Mouse (Mus musculus): Measurements from ENCODE around the gene Tppp2. TPM values are rescaled to one million over a fixed set of nuclear protein-coding genes. Genes with fewer than 3 reads are reported as not detected.

The Tppp2 gene
- total RNA-seq (2021): 1 to 10 TPM; 1.8 TPM
- long read RNA-seq, experiment 1, partial matches to known transcripts: 0 of 1 reads
- long read RNA-seq, experiment 1, other reads (novel, unspliced or antisense): 1 of 1 reads
- long read RNA-seq, experiment 2: 0 reads

DNA sequence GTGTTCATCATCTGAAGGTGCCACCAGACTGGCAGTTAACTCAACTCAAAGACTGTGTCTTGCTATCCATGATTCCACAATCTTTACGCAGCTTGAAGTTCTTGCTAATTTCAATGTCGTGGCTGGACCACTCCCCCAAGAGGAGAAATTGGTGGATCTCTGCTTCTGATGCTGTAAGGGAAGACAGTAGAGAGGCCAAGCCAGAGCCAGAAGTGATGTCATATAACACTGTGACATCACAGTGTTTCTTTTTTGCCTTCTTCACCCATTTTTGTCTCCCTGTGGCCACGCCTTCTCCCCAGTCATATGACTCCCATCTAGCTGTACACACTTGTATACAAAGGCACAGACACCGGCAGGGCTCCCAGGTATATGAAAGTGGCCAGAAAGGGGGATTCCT lies at the start of gene Tppp2:
Gene Tppp2, plus strand, starts transcription at position 301 of the 400 bp plus-strand sequence.
- DNase-seq: no peak
- no peak for TF ChIP-seq CTCF (IDR thresholded peaks at IDR 0.05)
- H3K4me3 ChIP-seq: peak within 1 kb of the TSS; percentile 74
- H3K27ac ChIP-seq: peak within 1 kb of the TSS; percentile 100
- intact Hi-C loops (cut with DNase I): no loop called here

DNA sequence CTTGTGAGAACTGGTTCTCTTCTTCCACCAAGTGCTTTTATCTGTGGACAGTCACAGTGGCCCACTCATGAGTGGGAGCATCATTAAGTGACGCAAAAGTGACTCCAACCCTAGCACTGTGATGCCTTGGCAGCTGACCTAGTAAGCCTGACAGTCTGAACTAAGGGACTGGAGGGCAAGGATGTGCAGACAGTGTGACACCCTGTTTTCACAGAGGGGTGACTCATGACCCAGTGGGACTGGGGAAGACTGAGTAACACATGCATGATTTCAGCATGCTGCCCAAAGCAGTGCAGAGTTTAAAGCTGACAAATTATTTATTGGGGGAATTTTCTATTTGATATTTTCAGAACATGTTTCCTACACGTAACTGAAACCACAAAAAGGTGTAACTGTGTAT lies 47.5 kb upstream of the Tppp2 start:
- Histone ChIP-seq H3K27ac (no peak overlapping the region), H3K4me3 (no peak overlapping the region)
- TF ChIP-seq CTCF (IDR thresholded peaks at IDR 0.05): no peak
- DNase-seq: no peak
- intact Hi-C loops (cut with DNase I): no loop called here

DNA sequence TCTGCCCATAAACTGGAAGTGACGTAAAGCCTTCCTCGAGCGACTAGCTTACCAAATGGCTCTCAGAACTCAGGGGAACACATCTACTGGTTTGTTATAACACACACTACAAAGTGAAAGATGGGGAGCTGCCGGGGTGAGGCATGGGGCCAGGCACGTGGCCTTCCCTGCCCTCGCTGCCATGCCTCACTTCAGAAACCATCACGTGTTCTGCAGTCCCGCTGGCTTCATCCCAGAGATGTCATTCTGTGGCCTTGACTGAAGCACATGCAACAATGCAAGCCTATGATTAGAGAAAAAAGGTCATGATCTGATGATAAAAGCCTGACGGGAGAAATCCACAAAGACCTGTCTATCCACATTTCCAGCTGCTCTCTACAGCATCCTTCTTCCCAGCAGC lies 46.5 kb upstream of the Tppp2 start:
- intact Hi-C loops (cut with DNase I): no loop called here
- no peak for DNase-seq
- TF ChIP-seq CTCF (IDR thresholded peaks at IDR 0.05): no peak
- no peak overlapping the region for H3K27ac ChIP-seq
- no peak overlapping the region for H3K4me3 ChIP-seq

DNA sequence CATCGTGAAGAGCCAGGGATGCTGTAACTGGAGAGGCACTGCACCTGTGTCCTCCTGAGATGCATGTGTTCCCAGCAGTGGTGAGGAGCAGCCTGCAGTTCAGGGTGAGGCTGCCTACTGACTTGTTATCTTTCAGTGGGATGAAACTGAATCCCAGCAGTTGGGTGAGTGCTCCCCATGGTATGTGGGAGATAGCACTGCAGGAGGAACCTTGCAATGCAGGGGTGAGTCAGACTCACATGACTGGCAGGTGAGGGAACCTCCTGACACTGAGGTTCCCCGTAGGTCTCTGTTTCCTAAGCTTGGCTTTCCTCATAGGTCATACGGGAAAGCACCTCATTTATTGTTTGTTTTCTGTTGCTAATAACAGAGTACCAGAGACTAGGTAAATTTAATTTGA lies 40.7 kb upstream of the Tppp2 start:
- Histone ChIP-seq H3K4me3 (no peak overlapping the region), H3K27ac (no peak overlapping the region)
- TF ChIP-seq CTCF (IDR thresholded peaks at IDR 0.05): no peak
- intact Hi-C loops (cut with DNase I): no loop called here
- no peak for DNase-seq

DNA sequence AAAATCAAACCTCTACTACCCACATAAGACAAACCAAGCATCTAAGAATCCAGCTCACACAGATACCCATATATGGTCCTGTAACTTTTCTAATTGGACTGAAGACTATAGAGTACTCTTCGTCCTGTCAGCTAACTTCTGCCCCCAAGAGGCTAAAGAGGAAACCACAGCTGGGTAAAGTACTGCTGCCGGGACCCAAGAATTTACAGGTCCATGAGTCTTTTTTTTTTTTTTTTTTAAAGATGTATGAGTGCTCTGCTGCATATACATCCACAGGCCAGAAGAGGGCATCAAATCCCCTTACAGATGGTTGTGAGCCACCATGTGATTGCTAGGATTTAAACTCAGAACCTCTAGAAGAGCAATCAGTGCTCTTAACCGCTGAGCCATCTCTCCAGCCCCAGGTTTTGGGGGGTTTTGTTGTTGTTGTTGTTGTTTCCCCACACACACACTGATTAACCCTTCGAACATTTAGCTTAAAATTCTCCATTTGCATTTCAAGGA lies 34.6 kb upstream of the Tppp2 start:
- Histone ChIP-seq H3K4me3 (peak overlapping the region; percentile 78), H3K27ac (peak overlapping the region; percentile 84)
- DNase-seq: peak; percentile 73
- intact Hi-C loops (cut with DNase I): loop anchor here (1.0 to 10.0 kb wide), 3 partner anchors 139 to 396 kb away; partner anchors contain the start of genes Hnrnpc, Rab2b, Tox4 and Zfp219
- peak; percentile 73 for TF ChIP-seq CTCF (IDR thresholded peaks at IDR 0.05)

DNA sequence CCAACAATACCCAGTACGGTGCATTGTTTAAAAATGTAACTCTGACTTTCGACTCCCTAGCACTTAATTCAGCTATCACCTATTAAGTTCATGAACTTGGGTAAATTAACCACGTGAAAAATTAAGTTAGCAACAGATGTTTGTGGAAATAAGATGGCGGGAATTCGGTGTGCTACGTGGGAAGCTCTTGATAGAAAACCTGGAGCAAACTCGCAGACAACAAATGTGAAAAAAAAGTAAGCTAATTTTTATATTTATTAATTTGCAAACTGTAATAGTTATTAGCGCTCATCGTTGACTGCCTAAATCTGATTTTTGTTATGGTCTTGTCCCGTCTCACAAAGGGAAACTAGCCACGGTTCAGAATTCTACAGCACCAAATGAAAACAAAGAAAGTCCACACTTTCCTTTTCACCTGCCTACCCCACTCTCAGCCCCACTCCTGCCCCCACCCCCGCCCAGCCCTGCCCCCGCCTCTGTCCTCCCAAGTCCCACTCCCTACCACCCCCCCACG lies 34.1 kb upstream of the Tppp2 start:
- TF ChIP-seq CTCF (IDR thresholded peaks at IDR 0.05): no peak
- no peak for DNase-seq
- Histone ChIP-seq H3K4me3 (peak overlapping the region; percentile 78), H3K27ac (peak overlapping the region; percentile 84)
- intact Hi-C loops (cut with DNase I): loop anchor here (1.0 to 10.0 kb wide), 3 partner anchors 138 to 395 kb away; partner anchors contain the start of genes Hnrnpc, Rab2b, Tox4 and Zfp219

DNA sequence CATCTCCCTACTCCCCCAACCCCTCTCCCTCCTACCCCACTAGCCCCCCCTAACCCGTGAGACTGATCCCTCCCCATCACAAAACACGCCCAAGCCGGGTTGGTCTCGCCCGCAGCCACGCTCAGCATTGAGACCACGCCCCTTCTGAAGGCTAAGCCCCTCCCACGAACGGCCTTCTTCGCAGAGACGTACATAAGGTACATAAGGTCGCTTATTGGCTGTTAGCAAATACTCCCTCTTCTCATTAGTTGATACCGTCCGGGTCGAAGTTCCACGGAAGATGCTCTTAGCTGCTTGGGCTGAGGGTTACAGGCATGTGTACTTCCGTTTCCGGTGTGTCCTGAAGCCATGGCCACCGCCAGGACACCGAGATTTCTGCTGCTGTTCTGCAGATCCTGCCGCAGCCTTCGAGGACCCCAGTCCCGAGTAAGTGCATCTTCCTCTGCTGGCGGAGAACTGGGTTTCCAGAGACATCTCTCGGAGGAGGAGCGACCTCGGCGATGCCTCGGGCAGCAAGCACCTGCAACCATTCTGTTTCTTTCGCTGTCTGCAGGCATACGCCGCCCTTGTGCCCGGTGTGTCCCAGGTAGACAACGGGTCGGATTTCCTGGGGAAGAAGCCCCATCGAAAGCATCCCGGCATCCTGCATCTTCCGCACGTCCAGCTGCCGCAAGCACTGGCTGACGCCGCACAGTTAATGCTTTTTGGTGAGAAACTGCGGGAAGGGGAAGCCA lies 33.5 kb upstream of the Tppp2 start, which contains the start of gene Mettl17:
Gene Mettl17, plus strand, starts transcription at position 245 of the 734 bp plus-strand sequence.
- peak within 1 kb of the TSS; percentile 78 for H3K4me3 ChIP-seq
- intact Hi-C loops (cut with DNase I): loop anchor here (1.0 to 10.0 kb wide), 5 partner anchors 123 to 418 kb away; partner anchors contain the start of genes Hnrnpc, Rab2b, Tox4 and Zfp219
- peak; percentile 96 for DNase-seq
- peak within 1 kb of the TSS; percentile 84 for H3K27ac ChIP-seq
- peak; percentile 20; the same call in 1 of the 2 replicates for TF ChIP-seq CTCF (IDR thresholded peaks at IDR 0.05)

DNA sequence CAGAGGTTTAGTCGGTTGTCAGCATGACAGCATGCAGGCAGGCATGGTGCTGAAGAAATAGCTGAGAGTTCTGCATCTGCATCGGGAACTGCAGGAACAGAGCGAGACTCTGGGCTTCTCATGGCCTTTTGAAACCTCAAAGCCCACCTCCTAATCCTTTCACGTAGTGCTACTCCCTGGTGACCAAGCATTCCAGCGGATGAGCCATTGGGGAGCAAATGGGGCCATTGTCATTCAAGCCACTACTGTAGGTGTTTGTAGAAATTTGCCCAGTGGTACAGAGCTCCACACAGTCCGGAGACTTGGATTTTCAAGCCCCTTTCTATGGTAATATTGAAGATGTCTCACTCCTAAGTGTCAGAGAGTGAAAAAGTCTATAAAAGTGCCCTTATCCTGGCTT lies 32.2 kb upstream of the Tppp2 start:
- TF ChIP-seq CTCF (IDR thresholded peaks at IDR 0.05): no peak
- intact Hi-C loops (cut with DNase I): loop anchor here (5.0 to 10.0 kb wide), 3 partner anchors 121 to 416 kb away; partner anchors contain the start of gene Hnrnpc

DNA sequence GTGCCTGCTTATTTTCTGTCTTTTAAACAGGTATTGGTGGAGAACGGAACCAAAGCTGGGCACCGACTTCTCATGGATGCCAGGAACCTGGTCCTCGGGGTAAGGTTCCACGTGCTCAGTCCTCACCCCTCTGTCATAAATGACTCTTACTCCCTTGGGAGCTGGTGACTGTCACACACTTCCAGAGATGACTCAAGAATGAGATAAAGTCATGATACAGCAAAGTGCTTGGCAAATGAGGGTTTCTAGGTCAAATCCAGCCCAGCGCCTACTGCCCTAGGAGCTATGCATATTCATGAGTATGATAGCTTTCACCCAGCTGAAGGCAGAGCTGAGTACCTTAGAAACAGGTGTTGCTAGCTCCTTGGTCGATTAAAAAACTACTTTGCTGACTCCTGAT lies 28.4 kb upstream of the Tppp2 start:
- Histone ChIP-seq H3K27ac (no peak overlapping the region), H3K4me3 (no peak overlapping the region)
- intact Hi-C loops (cut with DNase I): loop anchor here (5.0 to 10.0 kb wide), 3 partner anchors 117 to 412 kb away; partner anchors contain the start of gene Hnrnpc
- no peak for DNase-seq
- no peak for TF ChIP-seq CTCF (IDR thresholded peaks at IDR 0.05)

More for the DNA sequence above, 32.2 kb upstream of the Tppp2 start:
- Histone ChIP-seq H3K4me3 (peak overlapping the region; percentile 78), H3K27ac (no peak overlapping the region)
- DNase-seq: no peak

DNA sequence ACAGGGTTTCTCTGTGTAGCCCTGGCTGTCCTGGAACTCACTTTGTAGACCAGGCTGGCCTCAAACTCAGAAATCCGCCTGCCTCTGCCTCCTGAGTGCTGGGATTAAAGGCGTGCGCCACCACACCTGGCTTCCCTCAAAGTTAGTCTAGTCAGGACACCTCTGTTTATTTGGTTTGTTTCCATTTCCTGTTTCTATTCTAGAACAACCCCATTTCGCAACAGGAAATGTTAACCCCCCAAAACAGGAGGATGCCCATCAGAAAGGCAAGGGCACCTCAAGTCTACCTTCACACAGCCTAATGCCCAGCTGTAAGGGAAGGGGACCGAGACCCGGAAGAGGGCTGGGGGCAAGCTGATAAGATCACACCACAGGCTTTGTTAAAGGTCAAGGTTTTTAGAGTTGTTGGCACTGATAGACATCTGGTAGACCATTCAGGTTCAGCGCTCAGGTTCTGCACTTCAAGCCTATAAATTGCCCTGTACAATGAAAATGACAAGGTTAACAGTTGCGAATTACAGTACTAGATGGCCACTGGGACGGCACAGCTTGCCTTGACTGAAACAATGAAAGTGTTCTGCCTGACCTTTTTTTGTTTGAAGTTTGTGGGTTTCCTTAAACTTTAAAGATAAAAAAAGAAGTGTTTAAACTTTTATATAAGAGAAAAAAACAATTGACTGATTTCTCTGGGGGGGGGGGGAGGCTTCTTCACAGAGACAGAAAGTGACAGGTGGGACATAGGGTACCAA lies 25.9 kb upstream of the Tppp2 start, which contains the start of gene Slc39a2:
Gene Slc39a2, plus strand, starts transcription at position 699 of the 749 bp plus-strand sequence.
- Histone ChIP-seq H3K4me3 (no peak within 1 kb of the TSS), H3K27ac (no peak within 1 kb of the TSS)
- DNase-seq: no peak
- no peak for TF ChIP-seq CTCF (IDR thresholded peaks at IDR 0.05)
- intact Hi-C loops (cut with DNase I): no loop called here

DNA sequence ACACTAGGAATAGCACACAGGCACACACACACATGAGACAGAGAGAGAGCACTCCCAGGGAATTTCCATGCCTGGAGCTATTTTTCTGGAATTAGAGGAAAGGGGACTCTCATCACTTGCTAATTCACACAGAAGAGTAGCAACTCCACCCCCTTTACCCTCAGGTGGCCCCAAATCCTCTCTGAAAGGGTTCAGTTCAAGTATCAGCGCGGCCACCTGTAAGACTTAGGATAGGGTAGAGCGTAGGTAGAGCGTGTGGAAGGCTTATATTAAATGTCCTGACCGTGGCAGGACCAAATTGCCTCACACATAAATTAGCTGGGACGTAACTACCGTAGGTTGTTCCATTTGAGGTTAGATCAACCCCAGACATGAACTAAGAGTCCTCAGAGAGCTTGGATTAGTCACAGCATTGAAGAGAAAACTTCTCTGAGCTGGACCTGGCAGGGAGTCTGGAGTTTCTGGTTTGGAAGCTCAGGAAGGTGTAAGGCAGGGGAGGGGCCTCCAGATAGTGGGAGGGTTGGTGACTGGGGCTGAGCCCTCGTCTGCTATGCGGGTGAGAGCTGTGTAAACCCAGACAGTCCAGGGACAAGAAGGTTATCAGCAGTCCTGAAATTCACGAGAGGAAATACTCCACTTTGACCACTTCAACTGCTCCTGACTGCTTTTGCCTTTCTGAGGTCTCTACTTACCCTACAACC lies 25.0 kb upstream of the Tppp2 start:
- DNase-seq: no peak
- TF ChIP-seq CTCF (IDR thresholded peaks at IDR 0.05): no peak
- H3K27ac ChIP-seq: no peak overlapping the region
- intact Hi-C loops (cut with DNase I): no loop called here
- H3K4me3 ChIP-seq: no peak overlapping the region

DNA sequence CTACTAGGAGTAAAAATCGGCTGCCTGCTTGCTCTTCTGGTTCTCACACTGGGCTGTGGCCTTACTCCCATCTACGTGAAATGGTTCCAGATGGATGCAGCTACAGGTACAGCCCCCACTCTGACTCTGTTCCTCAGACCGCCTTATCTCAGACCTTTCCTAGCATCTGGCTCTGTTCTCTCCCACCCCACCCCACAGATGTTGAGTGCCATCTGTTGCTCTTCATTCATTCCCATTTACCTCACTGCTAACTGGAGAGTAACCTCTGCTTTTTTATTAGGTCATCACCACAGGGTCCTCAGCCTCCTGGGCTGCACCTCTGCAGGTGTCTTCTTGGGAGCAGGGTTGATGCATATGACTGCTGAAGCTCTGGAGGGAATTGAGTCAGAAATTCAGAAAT lies 24.4 kb upstream of the Tppp2 start:
- Histone ChIP-seq H3K27ac (no peak overlapping the region), H3K4me3 (no peak overlapping the region)
- intact Hi-C loops (cut with DNase I): no loop called here

More for the DNA sequence above, 24.4 kb upstream of the Tppp2 start:
- no peak for DNase-seq
- TF ChIP-seq CTCF (IDR thresholded peaks at IDR 0.05): no peak
